ENCODE assay signal across 7 mouse cellular contexts in genomic region chr7:30050882-30051548, GRCm38 (mm10). TPM values are rescaled to one million over a fixed set of nuclear protein-coding genes. Genes with fewer than 3 reads are reported as not detected.
DNase-seq lines count a peak whose midpoint lies in the region; ATAC-seq and TF ChIP-seq lines count a peak whose summit lies in the region.

TSS of gene Zfp14 (minus strand) at chr7:30051380.

- peak within 1 kb of the TSS; percentile 88 for H3K4me2 ChIP-seq in embryonic facial prominence, embryonic 12.5 days (replicated peaks)
- peak within 1 kb of the TSS; percentile 78 for H3K4me2 ChIP-seq in limb, embryonic 13.5 days (replicated peaks)
- H3K4me2 ChIP-seq in midbrain, embryonic 16.5 days (ENCODE audit: low read length) = peak within 1 kb of the TSS; percentile 75

- H3K36me3 ChIP-seq in embryonic facial prominence, embryonic 12.5 days = peaks cover 12% of the 10 kb centered on the region
- H3K36me3 ChIP-seq in heart, adult 2 months (ENCODE audit: control insufficient read depth, insufficient read depth, low read length) = no peaks in the 10 kb centered on the region
- peaks cover 9% of the 10 kb centered on the region for H3K36me3 ChIP-seq in limb, embryonic 13.5 days
- H3K36me3 ChIP-seq in midbrain, embryonic 16.5 days (ENCODE audit: control insufficient read depth, insufficient read depth, low read length) = peaks cover 4% of the 10 kb centered on the region

- H3K27me3 ChIP-seq in embryonic facial prominence, embryonic 12.5 days = no peaks in the 10 kb centered on the region
- no peaks in the 10 kb centered on the region for H3K27me3 ChIP-seq in heart, adult 2 months (ENCODE audit: control insufficient read depth, insufficient read depth, low read length)
- H3K27me3 ChIP-seq in limb, embryonic 13.5 days = no peaks in the 10 kb centered on the region
- H3K27me3 ChIP-seq in midbrain, embryonic 16.5 days (ENCODE audit: control insufficient read depth, insufficient read depth, low read depth, low read length) = no peaks in the 10 kb centered on the region

- H3K27ac ChIP-seq in embryonic facial prominence, embryonic 12.5 days = peak within 1 kb of the TSS; percentile 81
- peak within 1 kb of the TSS; percentile 58 for H3K27ac ChIP-seq in heart, adult 2 months
- peak within 1 kb of the TSS; percentile 81 for H3K27ac ChIP-seq in limb, embryonic 13.5 days
- H3K27ac ChIP-seq in midbrain, embryonic 16.5 days (ENCODE audit: low read length) = peak within 1 kb of the TSS; percentile 90

- H3K9me3 ChIP-seq in embryonic facial prominence, embryonic 12.5 days = no peaks in the 10 kb centered on the region
- no peaks in the 10 kb centered on the region for H3K9me3 ChIP-seq in limb, embryonic 13.5 days
- H3K9me3 ChIP-seq in midbrain, embryonic 16.5 days (replicated peaks; ENCODE audit: control insufficient read depth, low read length, poor library complexity, severe bottlenecking) = no peaks in the 10 kb centered on the region

- H3K4me3 ChIP-seq in embryonic facial prominence, embryonic 12.5 days = peak within 1 kb of the TSS; percentile 79
- peak within 1 kb of the TSS; percentile 81 for H3K4me3 ChIP-seq in heart, adult 2 months
- H3K4me3 ChIP-seq in limb, embryonic 13.5 days = peak within 1 kb of the TSS; percentile 80
- H3K4me3 ChIP-seq in midbrain, embryonic 16.5 days (ENCODE audit: low read depth, low read length) = peak within 1 kb of the TSS; percentile 72

- under 1% methylated on average over 40 of the region's 40 CpGs for WGBS in embryonic facial prominence, embryonic 12.5 days
- WGBS in heart, adult 2 months = under 1% methylated on average over 40 of the region's 40 CpGs
- WGBS in limb, embryonic 13.5 days = under 1% methylated on average over 40 of the region's 40 CpGs
- under 1% methylated on average over 40 of the region's 40 CpGs for WGBS in midbrain, embryonic 16.5 days

- H3K79me2 ChIP-seq in heart, adult 2 months (replicated peaks; ENCODE audit: control insufficient read depth, insufficient read depth, low read length) = no peaks in the 10 kb centered on the region

- no peak for TF ChIP-seq EP300 in heart, adult 2 months (IDR thresholded peaks at IDR 0.05; ENCODE audit: insufficient read depth, low read depth, low read length)

- peak within 1 kb of the TSS; percentile 85 for H3K9ac ChIP-seq in embryonic facial prominence, embryonic 12.5 days
- H3K9ac ChIP-seq in heart, adult 2 months (ENCODE audit: low read depth, low read length) = peak within 1 kb of the TSS; percentile 62
- peak within 1 kb of the TSS; percentile 81 for H3K9ac ChIP-seq in limb, embryonic 13.5 days
- peak within 1 kb of the TSS; percentile 84 for H3K9ac ChIP-seq in midbrain, embryonic 16.5 days (ENCODE audit: low read depth, low read length)

- TF ChIP-seq POLR2A in heart, adult 2 months (IDR thresholded peaks at IDR 0.05; ENCODE audit: insufficient read depth, low read depth, low read length) = peak; percentile 82

- intact Hi-C loops in heart, adult 2 months (cut with DNase I) = loop anchor here (2.0 to 5.0 kb wide), 2 partner anchors 40 to 144 kb away; partner anchors contain the start of genes Gm26920, Zfp27, Zfp383 and Zfp566

- DNase-seq in adrenal gland, postnatal 25 days = peak; percentile 89
- DNase-seq in heart, adult 2 months = peak; percentile 93
- DNase-seq in kidney, adult 8-10 months = peak; percentile 72 to 82
- peak; percentile 81 to 94 for DNase-seq in spleen, postnatal 10 days (ENCODE audit: low spot score in 2 of 2)

- peaks cover 9% of the 10 kb centered on the region; the same call in 1 of the 2 replicates for H3K4me1 ChIP-seq in embryonic facial prominence, embryonic 12.5 days
- peaks cover 3% of the 10 kb centered on the region; the same call in 1 of the 2 replicates for H3K4me1 ChIP-seq in heart, adult 2 months (ENCODE audit: control insufficient read depth, insufficient read depth, low read length)
- peaks cover 17% of the 10 kb centered on the region for H3K4me1 ChIP-seq in limb, embryonic 13.5 days
- H3K4me1 ChIP-seq in midbrain, embryonic 16.5 days (ENCODE audit: control insufficient read depth, insufficient read depth, low read length) = peaks cover 6% of the 10 kb centered on the region; the same call in 1 of the 2 replicates

- TF ChIP-seq CTCF in heart, adult 2 months (IDR thresholded peaks at IDR 0.05) = no peak

- peak; percentile 96 for ATAC-seq in embryonic facial prominence, embryonic 12.5 days (ENCODE audit: insufficient number of reproducible peaks, insufficient read depth, low FRiP score, low TSS enrichment)
- ATAC-seq in limb, embryonic 13.5 days (ENCODE audit: low FRiP score, low read depth) = peak; percentile 97
- ATAC-seq in midbrain, embryonic 16.5 days = peak; percentile 99

RNA-seq across cellular contexts. Expression of gene Zfp14, which starts in this region (rescaled TPM):
- total RNA-seq in adrenal gland, postnatal 25 days (2021) = 3.8 and 4.0 TPM in 2 replicates
- 5.7 and 6.3 TPM in 2 replicates for polyA plus RNA-seq in embryonic facial prominence, embryonic 12.5 days (2016; fragmentation: Nextera tagmentation; extraction: Ambion mirVana)
- 1 to 10 TPM; 2.5 to 2.7 TPM for total RNA-seq in heart, adult 2 months (2021)
- polyA plus RNA-seq in heart, adult 2 months (2012; rRNA removed) = 3.5 and 7.3 TPM in 2 replicates
- polyA plus RNA-seq in limb, embryonic 13.5 days (2015; fragmentation: Nextera tagmentation; extraction: Ambion mirVana) = 6.1 and 6.8 TPM in 2 replicates
- 13.4 and 13.7 TPM in 2 replicates for polyA plus RNA-seq in midbrain, embryonic 16.5 days (2015; fragmentation: Nextera tagmentation; extraction: Ambion mirVana)

Comparison
In these comparisons a context has a peak if more than half of its experiments do, and no peak if none do; other contexts are left out.
1. Peak in every context shown above with its lines: DNase-seq, ATAC-seq, H3K4me3 ChIP-seq and H3K27ac ChIP-seq.